Mouse (Mus musculus) heart, adult 9 months (tissue): ENCODE measurements around the gene Enpp1.

ENCODE experiments used
- DNase-seq, 2 experiments: peaks; one replicate each; pipeline ENCODE4 v3.0.0; 2022; ENCODE audit warnings: low spot score in 2 of 2

Enpp1 gene

GRCm38 (mm10) chr10:24711480-24712366, at the start of gene Enpp1:
TSS of gene Enpp1 (minus strand) at chr10:24712159.
- peak; percentile 65 to 68 for DNase-seq

- DNase-seq, result no peak
These were observed 46.5 kb upstream of the Enpp1 start for GRCm38 (mm10) chr10:24758326-24758915.

GRCm38 (mm10) chr10:24754874-24755540, 43.0 kb upstream of the Enpp1 start:
- DNase-seq, result no peak

- no peak for DNase-seq
These were observed 42.4 kb upstream of the Enpp1 start for GRCm38 (mm10) chr10:24754251-24754835.

GRCm38 (mm10) chr10:24753536-24754250, 41.7 kb upstream of the Enpp1 start:
- DNase-seq, result no peak

GRCm38 (mm10) chr10:24742950-24743487, 31.1 kb upstream of the Enpp1 start:
- no peak for DNase-seq

GRCm38 (mm10) chr10:24741229-24742198, 29.6 kb upstream of the Enpp1 start:
- no peak for DNase-seq

- DNase-seq, result no peak
These were observed 27.2 kb upstream of the Enpp1 start for GRCm38 (mm10) chr10:24739171-24739570.

- DNase-seq, result no peak
These were observed 26.5 kb upstream of the Enpp1 start for GRCm38 (mm10) chr10:24738456-24738855.

- no peak for DNase-seq
These were observed 23.2 kb upstream of the Enpp1 start for GRCm38 (mm10) chr10:24735027-24735777.

GRCm38 (mm10) chr10:24727478-24727877, 15.5 kb upstream of the Enpp1 start:
- DNase-seq, result no peak

GRCm38 (mm10) chr10:24725197-24725596, 13.2 kb upstream of the Enpp1 start:
- no peak for DNase-seq

GRCm38 (mm10) chr10:24721841-24722240, 9.9 kb upstream of the Enpp1 start:
- DNase-seq, result no peak

GRCm38 (mm10) chr10:24719383-24719782, 7.4 kb upstream of the Enpp1 start:
- no peak for DNase-seq

GRCm38 (mm10) chr10:24718720-24719119, 6.8 kb upstream of the Enpp1 start:
- no peak for DNase-seq

GRCm38 (mm10) chr10:24718058-24718457, 6.1 kb upstream of the Enpp1 start:
- no peak for DNase-seq

- DNase-seq, result no peak
These were observed 4.3 kb upstream of the Enpp1 start for GRCm38 (mm10) chr10:24716232-24716631.

- no peak for DNase-seq
These were observed 942 bp upstream of the Enpp1 start for GRCm38 (mm10) chr10:24712901-24713300.

- DNase-seq, result no peak
These were observed 405 bp upstream of the Enpp1 start for GRCm38 (mm10) chr10:24712367-24712761.
